Mouse (Mus musculus): Measurements from ENCODE around the gene Dbnl. TPM values are rescaled to one million over a fixed set of nuclear protein-coding genes. Genes with fewer than 3 reads are reported as not detected.
"Not testable (repeated sequence)": the region's sequence is repeated elsewhere in the genome, so short reads cannot be mapped to it uniquely, and the experiment has no call there.

The Dbnl gene
- polyA plus RNA-seq, 1 experiment from 2014 or later: 160 TPM

- Histone ChIP-seq H3K4me1 (replicated peaks) (peaks cover 16% of the 10 kb centered on the region), H3K27me3 (ENCODE audit: insufficient read depth, poor library complexity, severe bottlenecking) (no peaks in the 10 kb centered on the region), H3K9me3 (no peaks in the 10 kb centered on the region), H3K4me3 (no peak overlapping the region), H3K27ac (no peak overlapping the region), H3K36me3 (peaks cover 72% of the 10 kb centered on the region)
- no peak for DNase-seq (ENCODE audit: low spot score)
- 94% methylated on average over 17 of the region's 17 CpGs for WGBS
Observed at GRCm38 (mm10) chr11:5799621-5800490, 11.6 kb downstream of the Dbnl start.

DNA sequence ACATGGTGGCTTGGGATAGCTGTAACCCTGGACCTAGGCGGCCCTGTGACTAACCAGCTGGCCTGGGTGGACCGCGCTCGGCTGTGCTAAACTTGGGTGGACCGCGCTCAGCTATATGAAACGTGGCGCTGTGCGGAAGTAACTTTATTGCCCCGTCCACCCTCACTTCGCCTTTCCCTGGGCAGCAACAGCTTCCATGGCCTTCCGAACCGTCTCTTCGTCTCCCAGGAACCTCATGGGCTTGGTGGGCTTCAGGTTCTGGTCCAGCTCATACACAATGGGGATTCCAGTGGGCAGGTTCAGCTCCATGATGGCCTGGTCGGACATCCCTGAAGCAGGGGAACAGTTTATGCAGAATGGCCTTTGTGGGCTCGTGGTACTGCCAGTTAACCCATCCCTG, 13.2 kb downstream of the Dbnl start:
- H3K4me3 ChIP-seq: no peak overlapping the region
- 94% methylated on average over 16 of the region's 16 CpGs for WGBS
- H3K4me1 ChIP-seq (replicated peaks): peaks cover 16% of the 10 kb centered on the region
- H3K9me3 ChIP-seq: no peaks in the 10 kb centered on the region
- H3K27ac ChIP-seq: no peak overlapping the region
- H3K27me3 ChIP-seq (ENCODE audit: insufficient read depth, poor library complexity, severe bottlenecking): no peaks in the 10 kb centered on the region
- peaks cover 55% of the 10 kb centered on the region for H3K36me3 ChIP-seq
- no peak for DNase-seq (ENCODE audit: low spot score)

DNA sequence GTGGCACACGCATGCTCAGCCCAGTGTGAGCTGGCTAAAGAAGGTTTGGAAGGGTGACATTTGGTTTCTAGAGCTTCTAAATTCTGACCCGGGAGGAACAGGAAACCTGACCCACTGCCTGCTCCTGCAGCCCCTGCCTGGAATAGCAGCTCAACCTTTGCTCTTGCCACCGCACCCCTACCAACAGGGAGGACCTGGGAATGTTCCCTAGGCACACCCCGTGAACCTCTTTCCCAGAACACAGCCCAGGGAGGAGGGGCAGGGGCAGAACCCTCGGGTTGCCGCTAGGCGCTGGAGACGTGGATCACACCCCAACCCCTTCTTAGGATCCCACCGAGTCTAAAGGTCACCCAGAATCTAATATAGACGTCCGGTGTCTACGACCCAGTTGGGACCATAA, 13.7 kb downstream of the Dbnl start:
- no peaks in the 10 kb centered on the region for H3K9me3 ChIP-seq
- H3K4me3 ChIP-seq: no peak overlapping the region
- 74% methylated on average over 12 of the region's 12 CpGs for WGBS
- peaks cover 16% of the 10 kb centered on the region for H3K4me1 ChIP-seq (replicated peaks)
- H3K27me3 ChIP-seq (ENCODE audit: insufficient read depth, poor library complexity, severe bottlenecking): no peaks in the 10 kb centered on the region
- DNase-seq (ENCODE audit: low spot score): no peak
- no peak overlapping the region for H3K27ac ChIP-seq
- H3K36me3 ChIP-seq: peaks cover 50% of the 10 kb centered on the region

DNA sequence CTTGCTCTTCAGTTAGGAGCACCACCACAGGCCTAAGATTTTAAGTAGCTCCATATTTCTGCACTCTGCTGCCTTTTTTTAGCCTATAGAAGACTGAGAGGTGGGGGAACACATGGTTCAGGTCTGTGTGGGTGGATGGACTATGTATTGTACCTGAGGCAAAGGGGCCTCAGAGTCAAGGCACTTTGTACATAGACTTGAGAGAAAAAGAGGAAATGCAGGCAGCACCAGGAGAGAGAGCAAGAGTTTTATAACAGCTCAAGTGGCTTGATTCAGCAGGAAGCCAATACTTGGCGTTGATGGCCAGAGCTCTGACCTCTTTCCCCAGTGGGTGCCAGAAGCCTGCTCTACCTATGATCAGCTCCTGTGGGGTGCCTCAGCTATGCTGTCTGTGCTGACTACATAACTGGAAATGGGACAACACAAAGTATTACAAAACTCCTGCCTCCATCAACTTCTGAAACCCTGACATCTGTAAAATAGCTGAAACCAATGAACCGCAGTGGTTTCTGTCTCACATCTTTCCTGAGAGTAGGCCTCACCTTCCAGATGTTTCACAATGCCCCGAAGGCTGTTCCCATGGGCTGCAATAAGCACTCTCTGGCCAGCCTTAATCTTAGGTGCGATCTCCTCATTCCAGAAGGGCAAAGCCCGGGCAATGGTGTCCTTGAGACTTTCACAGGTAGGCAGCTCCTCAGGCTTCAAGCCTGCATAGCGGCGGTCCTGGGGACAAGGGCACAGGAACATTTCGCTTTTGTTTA, 14.3 kb downstream of the Dbnl start:
- 79% methylated on average over 8 of the region's 8 CpGs for WGBS
- DNase-seq (ENCODE audit: low spot score): no peak
- Histone ChIP-seq H3K4me1 (replicated peaks) (peaks cover 16% of the 10 kb centered on the region), H3K27me3 (ENCODE audit: insufficient read depth, poor library complexity, severe bottlenecking) (no peaks in the 10 kb centered on the region), H3K9me3 (no peaks in the 10 kb centered on the region), H3K27ac (no peak overlapping the region), H3K36me3 (peaks cover 44% of the 10 kb centered on the region), H3K4me3 (no peak overlapping the region)

- H3K27me3 ChIP-seq (ENCODE audit: insufficient read depth, poor library complexity, severe bottlenecking): no peaks in the 10 kb centered on the region
- no peak within 1 kb of the TSS for H3K4me3 ChIP-seq
- H3K9me3 ChIP-seq: no peaks in the 10 kb centered on the region
- WGBS: 49% methylated on average over 8 of the region's 8 CpGs
- peaks cover 16% of the 10 kb centered on the region for H3K4me1 ChIP-seq (replicated peaks)
- H3K27ac ChIP-seq: no peak within 1 kb of the TSS
- H3K36me3 ChIP-seq: peaks cover 35% of the 10 kb centered on the region
- DNase-seq (ENCODE audit: low spot score): no peak
Observed at GRCm38 (mm10) chr11:5803551-5803981, 15.3 kb downstream of the Dbnl start, which contains the start of gene Pgam2. Pgam2 (minus strand) TSS chr11:5803733.

- Histone ChIP-seq H3K4me3 (no peak overlapping the region), H3K27me3 (ENCODE audit: insufficient read depth, poor library complexity, severe bottlenecking) (no peaks in the 10 kb centered on the region), H3K36me3 (peaks cover 28% of the 10 kb centered on the region), H3K9me3 (no peaks in the 10 kb centered on the region), H3K4me1 (replicated peaks) (peaks cover 16% of the 10 kb centered on the region), H3K27ac (no peak overlapping the region)
- 82% methylated on average over 5 of the region's 5 CpGs for WGBS
- no peak for DNase-seq (ENCODE audit: low spot score)
Observed at GRCm38 (mm10) chr11:5804174-5804573, 15.9 kb downstream of the Dbnl start.

GRCm38 (mm10) chr11:5805711-5806110, 17.4 kb downstream of the Dbnl start:
- 86% methylated on average over 3 of the region's 3 CpGs for WGBS
- Histone ChIP-seq H3K27ac (no peak overlapping the region), H3K36me3 (peaks cover 13% of the 10 kb centered on the region), H3K4me1 (replicated peaks) (peaks cover 13% of the 10 kb centered on the region), H3K4me3 (no peak overlapping the region), H3K27me3 (ENCODE audit: insufficient read depth, poor library complexity, severe bottlenecking) (no peaks in the 10 kb centered on the region), H3K9me3 (0 out of 2 replicates have a peak, but pooled peaks cover 2% of the 10 kb centered on the region)
- DNase-seq (ENCODE audit: low spot score): no peak

GRCm38 (mm10) chr11:5807956-5808355, 19.7 kb downstream of the Dbnl start:
- no peak for DNase-seq (ENCODE audit: low spot score)
- Histone ChIP-seq H3K4me3 (no peak overlapping the region), H3K9me3 (0 out of 2 replicates have a peak, but pooled peaks cover 3% of the 10 kb centered on the region), H3K27me3 (ENCODE audit: insufficient read depth, poor library complexity, severe bottlenecking) (no peaks in the 10 kb centered on the region), H3K36me3 (no peaks in the 10 kb centered on the region), H3K27ac (no peak overlapping the region), H3K4me1 (replicated peaks) (peaks cover 9% of the 10 kb centered on the region)
- 85% methylated on average over 9 of the region's 9 CpGs for WGBS

DNA sequence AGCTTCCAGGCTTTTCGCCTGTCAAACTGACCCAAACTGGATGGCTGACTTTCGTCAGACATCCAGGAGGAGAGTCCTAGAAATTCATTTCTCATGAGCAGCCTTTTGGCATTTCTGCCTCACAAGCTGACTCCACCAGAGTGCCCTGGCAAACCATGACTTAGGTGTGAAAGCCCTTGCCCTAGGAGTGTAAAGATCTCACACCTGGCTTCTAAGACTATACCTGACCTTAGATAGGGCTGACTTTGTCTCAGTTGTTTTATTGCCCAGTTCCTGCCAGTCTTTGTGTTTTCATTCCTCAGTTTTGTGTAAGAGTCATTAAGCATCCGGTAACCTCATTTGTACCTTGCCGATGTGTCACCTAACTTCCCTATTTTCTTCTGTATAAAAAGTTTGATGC, 21.2 kb downstream of the Dbnl start:
- not testable (repeated sequence) for H3K27ac ChIP-seq; H3K4me3 ChIP-seq; H3K36me3 ChIP-seq; H3K27me3 ChIP-seq (ENCODE audit: insufficient read depth, poor library complexity, severe bottlenecking); DNase-seq (ENCODE audit: low spot score); H3K4me1 ChIP-seq (replicated peaks); H3K9me3 ChIP-seq
- 93% methylated on average over 4 of the region's 4 CpGs for WGBS

- Histone ChIP-seq H3K9me3 (0 out of 2 replicates have a peak, but pooled peaks cover 6% of the 10 kb centered on the region), H3K27ac (no peak overlapping the region), H3K4me3 (no peak overlapping the region), H3K36me3 (no peaks in the 10 kb centered on the region), H3K4me1 (replicated peaks) (no peaks in the 10 kb centered on the region), H3K27me3 (ENCODE audit: insufficient read depth, poor library complexity, severe bottlenecking) (no peaks in the 10 kb centered on the region)
- DNase-seq (ENCODE audit: low spot score): no peak
- 79% methylated on average over 10 of the region's 10 CpGs for WGBS
Observed at GRCm38 (mm10) chr11:5813381-5813780, 25.1 kb downstream of the Dbnl start.

DNA sequence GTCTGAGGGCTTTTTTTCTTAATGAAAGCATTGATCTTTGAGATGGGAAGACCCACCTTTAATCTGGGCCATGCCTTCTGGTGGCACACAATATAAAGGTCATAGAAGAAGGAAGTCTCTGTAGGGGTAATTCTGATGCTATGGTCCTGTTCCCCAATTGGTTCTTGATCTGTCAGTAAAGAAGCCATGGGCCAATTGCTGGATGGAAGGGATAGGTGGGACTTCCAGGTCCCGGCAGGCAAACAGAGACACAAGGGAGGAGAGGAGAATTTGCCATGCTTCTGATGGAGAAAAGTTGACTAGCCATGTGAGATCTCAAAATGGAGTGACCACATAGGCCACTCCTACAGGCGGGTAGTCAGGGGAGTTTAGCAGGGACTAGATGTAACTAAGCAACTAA, 30.9 kb downstream of the Dbnl start:
- WGBS: 62% methylated on average over 2 of the region's 2 CpGs
- H3K27ac ChIP-seq: no peak overlapping the region
- no peaks in the 10 kb centered on the region for H3K4me1 ChIP-seq (replicated peaks)
- DNase-seq (ENCODE audit: low spot score): no peak
- H3K4me3 ChIP-seq: no peak overlapping the region
- H3K9me3 ChIP-seq: no peaks in the 10 kb centered on the region
- H3K27me3 ChIP-seq (ENCODE audit: insufficient read depth, poor library complexity, severe bottlenecking): no peaks in the 10 kb centered on the region
- no peaks in the 10 kb centered on the region for H3K36me3 ChIP-seq

DNA sequence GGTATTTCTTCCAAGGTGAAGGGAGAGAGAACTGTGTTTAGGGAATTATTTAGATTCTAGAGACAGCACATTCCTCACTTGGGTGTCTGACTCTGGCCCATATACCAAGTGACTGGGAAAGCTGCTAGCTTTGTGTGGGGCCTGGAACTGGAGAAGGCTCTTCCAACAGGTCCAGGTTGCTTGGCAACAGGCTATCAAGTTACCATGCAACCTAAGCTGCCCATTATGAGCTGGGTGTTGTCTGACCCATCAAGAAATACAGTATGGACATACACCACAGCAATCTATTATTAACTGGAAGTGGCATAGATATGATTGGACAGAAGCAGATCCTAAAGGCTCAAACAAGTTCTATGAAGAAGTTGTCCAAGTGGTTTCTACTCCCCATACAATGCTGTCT, 37.1 kb downstream of the Dbnl start:
- Histone ChIP-seq H3K27ac (no peak overlapping the region), H3K36me3 (peaks cover 29% of the 10 kb centered on the region), H3K9me3 (no peaks in the 10 kb centered on the region), H3K4me1 (replicated peaks) (no peaks in the 10 kb centered on the region), H3K4me3 (no peak overlapping the region), H3K27me3 (ENCODE audit: insufficient read depth, poor library complexity, severe bottlenecking) (no peaks in the 10 kb centered on the region)
- no peak for DNase-seq (ENCODE audit: low spot score)

DNA sequence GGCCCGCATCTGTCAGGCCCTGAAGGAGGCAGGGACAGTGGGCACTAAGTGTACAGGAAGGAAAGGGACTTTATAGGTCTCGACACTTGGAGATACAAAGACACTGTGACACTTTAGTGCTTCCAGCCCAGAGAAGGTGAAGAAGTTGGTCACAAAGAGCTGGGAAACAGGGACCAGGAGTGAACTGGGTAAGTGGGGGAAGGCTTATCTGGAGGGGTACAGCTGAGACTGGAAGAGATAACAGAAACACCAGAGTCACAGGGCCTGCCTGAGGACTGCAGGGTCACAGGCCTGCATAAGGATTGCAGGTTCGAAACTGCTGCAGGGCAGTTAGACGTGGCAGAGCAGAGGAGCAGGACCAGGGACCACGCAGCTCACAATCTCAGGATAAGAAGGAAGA, 39.6 kb downstream of the Dbnl start:
- 92% methylated on average over 5 of the region's 5 CpGs for WGBS
- Histone ChIP-seq H3K27me3 (ENCODE audit: insufficient read depth, poor library complexity, severe bottlenecking) (no peaks in the 10 kb centered on the region), H3K9me3 (no peaks in the 10 kb centered on the region), H3K36me3 (peaks cover 54% of the 10 kb centered on the region), H3K4me1 (replicated peaks) (no peaks in the 10 kb centered on the region), H3K27ac (no peak overlapping the region), H3K4me3 (no peak overlapping the region)
- no peak for DNase-seq (ENCODE audit: low spot score)

Measured in hindbrain, embryonic 10.5 days (tissue).